Mouse (Mus musculus): Measurements from ENCODE around the gene Hint2. TPM values are rescaled to one million over a fixed set of nuclear protein-coding genes. Genes with fewer than 3 reads are reported as not detected.

The Hint2 gene
- polyA plus RNA-seq, 1 experiment: 81.1 TPM

DNA sequence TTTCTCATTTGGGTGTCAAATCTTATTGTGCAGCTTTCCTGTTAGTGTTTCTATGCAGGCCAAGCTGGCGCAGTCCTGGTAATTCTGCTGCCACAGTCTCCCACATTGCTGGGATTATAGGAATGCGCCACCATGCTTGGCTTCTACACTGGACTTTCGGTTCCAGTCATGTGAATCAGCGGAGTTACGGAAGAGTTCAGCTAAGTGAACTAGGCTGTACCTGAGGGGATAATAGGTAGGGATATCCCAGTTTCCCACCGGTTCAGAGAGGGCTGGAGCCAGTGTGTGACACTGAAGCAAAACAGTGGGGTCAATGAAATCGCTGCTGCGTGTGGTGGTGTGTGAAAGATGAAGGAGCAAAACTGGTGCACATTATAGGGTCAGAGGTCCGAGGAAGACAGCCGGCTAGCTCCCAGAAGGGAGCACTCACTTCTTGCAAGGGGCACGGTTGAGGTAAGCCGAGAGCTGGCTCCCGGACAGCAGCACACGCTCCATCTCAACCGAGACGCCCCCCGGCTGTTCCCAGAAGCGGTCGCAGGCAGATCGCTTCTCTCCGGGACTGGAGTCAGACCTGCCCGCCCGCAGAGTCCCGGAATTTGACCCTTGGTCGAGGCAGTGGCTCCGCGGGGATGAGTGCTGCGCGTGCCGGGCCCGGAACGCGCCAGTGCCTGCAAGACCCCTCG lies 469 bp downstream of the Hint2 start:
- no peak for DNase-seq (ENCODE audit: extremely low spot score in 1 of 2, low spot score in 1 of 2)

DNA sequence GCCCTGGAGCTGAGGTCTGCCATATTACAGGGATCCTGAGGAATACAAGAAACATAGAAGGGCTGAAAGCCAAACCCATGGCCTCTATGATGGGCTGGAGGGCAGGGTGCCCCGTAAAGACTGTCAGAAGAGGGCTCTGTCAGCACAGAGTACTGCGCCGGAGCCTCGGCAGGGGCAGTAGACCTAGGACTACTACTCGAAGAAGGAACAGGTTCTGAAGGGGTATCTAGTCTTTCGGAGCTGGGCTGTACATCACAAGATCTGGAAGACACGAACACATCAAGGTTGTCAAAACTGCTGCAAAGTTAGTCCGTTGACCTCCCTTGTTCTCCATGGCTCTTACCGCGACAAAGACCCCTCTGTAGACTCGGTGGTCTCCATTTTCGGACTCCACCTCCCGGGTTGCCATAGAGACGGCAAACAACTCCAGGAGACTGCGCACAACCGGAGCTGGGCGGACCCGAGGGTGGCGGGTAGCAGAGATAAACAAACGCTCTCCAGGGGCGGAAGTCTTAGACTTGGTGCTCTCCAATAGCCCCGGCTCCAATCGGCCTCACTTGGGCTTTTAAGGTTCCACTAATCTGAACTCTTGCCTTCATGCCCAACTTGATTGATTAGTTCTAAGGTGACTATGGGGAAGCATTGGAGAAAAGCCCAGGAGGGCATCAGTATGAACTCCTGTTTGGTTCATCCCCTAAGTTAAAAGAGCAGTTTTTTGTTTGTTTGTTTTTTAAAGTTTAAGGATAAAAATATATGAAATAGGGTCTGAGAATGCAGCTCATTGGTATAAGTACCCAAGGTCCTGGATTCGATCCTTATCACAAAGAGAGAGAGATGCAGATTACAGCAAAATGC lies 2.9 kb downstream of the Hint2 start, which contains the start of gene Spag8:
Spag8 (minus strand) TSS at position 434 of the 855 bp plus-strand sequence.
- no peak for DNase-seq (ENCODE audit: extremely low spot score in 1 of 2, low spot score in 1 of 2)

GRCm38 (mm10) chr4:43652726-43653125 lies 3.5 kb downstream of the Hint2 start:
- DNase-seq (ENCODE audit: extremely low spot score in 1 of 2, low spot score in 1 of 2): no peak

DNA sequence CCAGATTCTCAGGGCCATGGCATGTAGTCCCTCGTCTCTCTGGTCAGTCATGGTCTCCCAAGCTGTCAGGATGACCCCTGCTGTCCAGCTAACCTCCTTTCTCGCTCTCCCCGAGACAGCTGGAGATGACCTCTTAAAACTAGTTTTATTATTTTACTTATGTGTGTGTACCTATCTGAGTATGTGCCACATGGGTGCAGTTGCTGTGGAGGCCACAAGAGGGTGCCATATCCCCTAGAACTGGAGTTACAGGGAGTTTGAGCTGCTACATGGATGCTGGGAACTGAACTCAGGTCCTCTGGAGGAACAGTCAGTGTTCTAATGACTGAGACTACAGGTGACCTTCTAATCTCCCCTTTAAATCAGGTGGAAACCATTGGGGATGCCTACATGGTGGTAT lies 6.5 kb downstream of the Hint2 start:
- no peak for DNase-seq (ENCODE audit: extremely low spot score in 1 of 2, low spot score in 1 of 2)

DNA sequence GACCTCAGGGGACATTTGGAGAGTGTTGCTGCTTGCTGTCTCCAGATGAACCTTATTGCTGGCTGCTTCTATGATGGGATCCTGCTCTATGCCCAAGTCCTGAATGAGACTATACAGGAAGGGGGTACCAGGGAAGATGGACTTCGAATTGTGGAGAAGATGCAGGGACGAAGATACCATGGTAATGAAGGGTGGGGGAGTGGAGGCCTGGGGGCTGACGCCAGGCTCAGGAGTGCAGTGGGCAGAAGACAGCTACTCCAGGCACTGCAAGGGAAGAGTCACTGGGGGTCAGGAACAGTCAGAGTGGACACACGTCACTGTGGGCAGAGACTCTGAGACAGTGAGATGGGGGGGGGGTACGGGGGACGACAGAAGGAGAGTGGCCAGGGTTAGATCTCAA lies 15.8 kb downstream of the Hint2 start:
- no peak for DNase-seq (ENCODE audit: extremely low spot score in 1 of 2, low spot score in 1 of 2)

DNA sequence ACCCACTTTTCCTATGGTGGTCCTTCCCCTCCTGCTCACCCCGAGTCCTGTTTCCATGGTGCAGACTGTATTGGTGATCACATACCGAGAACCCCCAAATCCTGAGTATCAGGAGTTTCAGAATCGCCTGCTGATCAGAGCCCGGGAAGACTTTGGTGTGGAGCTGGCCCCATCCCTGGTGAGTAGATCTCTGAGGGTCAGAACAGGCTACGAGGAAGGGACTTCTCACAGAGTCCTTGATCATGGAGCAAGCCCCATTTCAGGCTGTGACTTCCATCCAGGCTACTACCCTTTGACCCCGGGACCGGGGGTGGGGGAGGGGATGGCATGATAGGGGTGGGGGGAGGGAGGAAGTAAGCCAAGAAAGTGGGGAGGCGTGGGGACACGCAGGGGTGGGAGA lies 16.2 kb downstream of the Hint2 start:
- DNase-seq (ENCODE audit: extremely low spot score in 1 of 2, low spot score in 1 of 2): no peak

DNA sequence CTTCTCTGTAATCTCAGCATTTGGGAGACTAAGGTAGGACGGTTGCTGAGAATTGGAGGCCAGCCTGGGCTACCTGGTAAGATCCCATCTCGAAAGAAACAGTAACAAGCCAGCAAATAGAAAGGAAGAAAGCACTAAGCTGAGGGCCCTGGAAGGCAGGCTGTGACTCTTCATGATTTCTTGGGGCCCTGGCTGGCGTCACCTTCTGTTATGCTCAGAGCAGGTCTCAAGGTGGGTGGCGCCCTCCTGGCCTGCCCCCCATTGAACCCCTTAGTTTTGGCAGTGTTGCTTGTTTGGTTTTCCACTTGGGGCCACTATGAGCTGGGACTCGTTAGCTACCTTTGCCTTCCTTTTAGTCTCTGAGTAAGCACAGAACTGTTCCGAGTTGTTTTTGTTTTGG lies 19.5 kb downstream of the Hint2 start:
- no peak for DNase-seq (ENCODE audit: extremely low spot score in 1 of 2, low spot score in 1 of 2)

DNA sequence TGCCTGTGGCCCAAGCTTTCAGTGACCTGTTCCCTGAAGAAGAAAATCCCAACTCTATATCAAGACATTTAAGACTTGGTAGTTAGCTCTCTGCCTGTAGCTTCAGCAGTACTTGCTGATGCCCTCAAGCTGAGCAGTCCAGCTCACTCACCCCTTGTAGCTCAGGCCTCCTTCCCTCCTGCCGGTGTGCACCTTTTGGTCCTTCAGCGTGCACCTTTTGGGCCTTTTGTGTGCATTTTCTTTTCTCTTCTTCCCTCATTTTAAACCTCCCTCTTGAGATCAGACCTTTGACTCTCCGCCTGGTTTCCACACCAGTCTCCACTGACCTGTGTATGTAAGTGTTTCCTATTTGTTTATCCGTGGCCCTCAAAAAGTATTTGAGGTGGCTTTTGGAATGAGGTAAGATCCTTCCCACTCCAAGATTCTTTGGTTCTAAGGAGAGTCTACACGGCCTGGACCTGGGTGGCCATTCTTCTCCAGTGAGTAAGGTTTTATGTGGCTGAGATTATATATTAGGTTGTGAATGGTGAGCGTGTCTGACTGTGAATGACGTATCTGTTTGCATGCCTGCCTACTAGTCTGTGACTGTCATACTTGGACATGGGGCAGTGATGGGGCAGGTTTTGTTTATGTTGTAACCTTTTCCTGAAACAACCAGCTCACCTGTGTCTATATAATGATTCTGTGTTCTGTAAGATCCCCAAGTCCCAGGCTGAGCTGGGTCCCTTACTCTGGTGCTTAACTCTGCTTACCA lies 21.5 kb downstream of the Hint2 start:
- no peak for DNase-seq (ENCODE audit: extremely low spot score in 1 of 2, low spot score in 1 of 2)

- no peak for DNase-seq (ENCODE audit: extremely low spot score in 1 of 2, low spot score in 1 of 2)
These were observed 22.5 kb downstream of the Hint2 start for GRCm38 (mm10) chr4:43633736-43634135.

DNA sequence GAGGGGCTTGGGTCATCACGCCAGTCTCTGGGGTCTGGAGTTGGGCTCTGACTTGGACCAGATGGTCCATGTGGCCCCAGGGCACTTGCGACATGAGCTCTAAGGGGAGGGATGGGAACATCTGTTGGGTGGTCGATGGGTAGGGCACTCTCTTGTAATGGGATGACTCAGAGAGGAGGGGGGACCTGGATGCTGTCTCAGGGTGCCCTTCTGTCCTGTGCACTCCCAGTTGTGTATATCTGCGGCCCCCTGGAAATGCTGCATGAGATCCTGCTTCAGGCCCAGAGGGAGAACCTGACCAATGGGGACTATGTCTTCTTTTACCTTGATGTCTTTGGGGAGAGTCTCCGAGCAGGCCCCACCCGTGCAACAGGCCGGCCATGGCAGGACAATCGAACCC lies 23.0 kb downstream of the Hint2 start:
- DNase-seq (ENCODE audit: extremely low spot score in 1 of 2, low spot score in 1 of 2): no peak

DNA sequence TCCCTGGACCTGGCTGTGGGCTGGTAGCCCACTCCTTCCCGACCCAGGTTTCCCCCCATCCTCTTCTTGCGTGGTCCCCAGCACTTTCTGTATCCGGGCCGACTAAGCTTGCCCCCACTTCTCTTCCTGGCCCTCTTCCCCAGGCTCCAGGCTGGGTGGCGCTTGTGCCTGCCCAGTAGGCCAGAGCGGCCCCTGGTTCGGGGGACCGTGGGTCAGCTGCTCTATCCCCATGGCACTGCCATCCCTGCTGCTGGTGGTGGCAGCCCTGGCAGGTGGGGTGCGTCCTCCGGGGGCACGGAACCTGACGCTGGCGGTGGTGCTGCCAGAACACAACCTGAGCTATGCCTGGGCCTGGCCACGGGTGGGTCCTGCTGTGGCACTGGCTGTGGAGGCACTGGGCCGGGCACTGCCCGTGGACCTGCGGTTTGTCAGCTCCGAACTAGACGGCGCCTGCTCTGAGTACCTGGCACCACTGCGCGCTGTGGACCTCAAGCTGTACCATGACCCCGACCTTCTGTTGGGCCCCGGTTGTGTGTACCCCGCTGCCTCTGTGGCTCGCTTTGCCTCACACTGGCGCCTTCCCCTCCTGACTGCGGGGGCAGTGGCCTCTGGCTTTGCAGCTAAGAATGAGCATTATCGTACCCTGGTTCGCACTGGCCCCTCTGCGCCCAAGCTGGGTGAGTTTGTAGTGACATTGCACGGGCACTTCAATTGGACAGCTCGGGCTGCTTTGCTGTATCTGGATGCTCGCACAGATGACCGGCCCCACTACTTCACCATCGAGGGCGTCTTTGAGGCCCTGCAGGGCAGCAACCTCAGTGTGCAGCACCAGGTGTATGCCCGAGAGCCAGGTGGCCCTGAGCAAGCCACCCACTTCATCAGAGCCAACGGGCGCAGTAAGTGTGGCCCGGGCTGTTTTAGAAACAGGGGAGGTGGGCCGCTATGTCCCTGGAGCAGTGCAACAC lies 24.0 kb downstream of the Hint2 start:
- DNase-seq (ENCODE audit: extremely low spot score in 1 of 2, low spot score in 1 of 2): no peak

DNA sequence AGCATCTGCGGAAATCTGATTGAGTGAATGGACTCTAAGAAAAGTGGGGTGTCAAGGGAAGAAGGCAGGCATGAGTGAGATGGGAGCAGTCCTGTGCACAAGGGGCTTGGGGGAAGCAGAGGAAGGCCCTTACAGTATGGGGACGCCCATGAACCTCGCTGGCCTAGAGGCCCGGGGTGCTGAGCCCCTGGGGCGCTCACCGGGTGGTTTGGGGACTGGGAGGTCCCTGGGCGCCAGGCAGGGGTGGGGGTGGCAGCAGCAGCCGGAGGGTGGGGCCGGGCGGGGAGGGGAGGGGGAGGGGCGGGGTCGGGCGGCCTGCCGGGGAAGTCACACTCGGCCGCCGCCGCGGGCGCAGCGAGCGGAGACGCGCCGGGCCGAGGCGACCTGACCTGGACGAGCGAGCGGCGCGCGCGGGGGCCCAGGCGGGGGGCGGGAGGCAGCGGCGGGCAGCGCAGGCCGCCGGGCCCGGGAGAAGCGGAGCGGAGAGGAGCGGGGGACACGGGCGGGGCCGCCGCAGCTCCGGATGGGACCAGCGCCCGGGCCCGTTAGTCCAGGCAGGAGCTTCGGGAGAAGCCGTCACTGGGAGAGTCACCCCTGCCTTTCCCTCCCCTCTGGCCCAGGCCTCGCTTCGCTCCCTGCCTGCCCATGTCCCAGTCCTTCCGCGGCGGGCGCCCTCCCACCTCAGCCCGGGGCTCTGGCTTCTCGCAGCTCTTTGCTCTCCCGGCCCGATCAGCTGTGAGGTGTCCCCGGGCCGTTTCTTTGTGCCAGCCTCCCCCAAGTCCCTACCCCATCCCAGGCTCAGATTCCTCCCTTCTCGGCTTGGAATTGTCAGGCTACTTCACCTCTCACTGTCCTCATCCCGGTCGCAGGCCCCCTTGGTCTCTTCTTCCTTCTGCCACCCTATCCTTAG lies 25.0 kb downstream of the Hint2 start, which contains the start of gene Npr2:
Npr2 (plus strand) TSS at position 890 of the 910 bp plus-strand sequence.
- DNase-seq (ENCODE audit: extremely low spot score in 1 of 2, low spot score in 1 of 2): peak in 1 of 2 experiments; percentile 25

- no peak for DNase-seq (ENCODE audit: extremely low spot score in 1 of 2, low spot score in 1 of 2)
These were observed 25.6 kb downstream of the Hint2 start for GRCm38 (mm10) chr4:43630671-43631045.

GRCm38 (mm10) chr4:43630030-43630581 lies 26.2 kb downstream of the Hint2 start:
- peak; percentile 81 to 95 for DNase-seq (ENCODE audit: extremely low spot score in 1 of 2, low spot score in 1 of 2)

DNA sequence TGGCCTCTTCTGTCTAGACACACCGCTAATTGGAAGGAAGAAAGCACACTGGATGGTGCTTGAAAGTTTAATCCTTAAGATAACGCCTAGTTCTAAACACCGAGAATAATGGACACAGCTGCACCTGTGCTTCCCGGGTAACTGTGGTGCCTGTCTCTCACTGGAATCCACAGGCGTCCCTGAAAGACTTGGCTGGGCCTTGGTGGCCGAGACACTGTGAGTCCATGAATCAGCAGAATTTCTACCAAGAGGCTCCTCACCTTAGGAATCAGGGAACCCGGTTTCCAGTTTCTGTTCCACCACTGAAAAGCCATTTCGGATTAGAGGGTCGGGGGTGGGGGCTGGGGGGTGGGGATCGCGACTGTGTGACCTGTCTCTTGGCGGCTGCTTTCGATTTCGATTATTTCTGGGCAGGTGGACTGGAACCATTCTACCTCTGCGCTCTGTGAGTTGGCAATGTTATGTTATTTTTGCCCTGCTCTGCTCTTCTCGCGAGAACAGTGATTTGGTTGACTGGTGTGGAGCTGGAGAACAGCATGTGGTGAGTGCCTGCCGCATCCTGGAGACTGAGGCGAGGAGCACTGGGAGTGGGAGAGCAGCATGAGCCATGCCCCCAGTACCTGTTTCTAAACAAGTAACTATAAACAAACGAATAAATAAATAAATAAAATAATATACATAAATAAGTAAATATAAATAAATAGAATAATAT lies 27.0 kb downstream of the Hint2 start:
- peak in 1 of 2 experiments; percentile 25 for DNase-seq (ENCODE audit: extremely low spot score in 1 of 2, low spot score in 1 of 2)

DNA sequence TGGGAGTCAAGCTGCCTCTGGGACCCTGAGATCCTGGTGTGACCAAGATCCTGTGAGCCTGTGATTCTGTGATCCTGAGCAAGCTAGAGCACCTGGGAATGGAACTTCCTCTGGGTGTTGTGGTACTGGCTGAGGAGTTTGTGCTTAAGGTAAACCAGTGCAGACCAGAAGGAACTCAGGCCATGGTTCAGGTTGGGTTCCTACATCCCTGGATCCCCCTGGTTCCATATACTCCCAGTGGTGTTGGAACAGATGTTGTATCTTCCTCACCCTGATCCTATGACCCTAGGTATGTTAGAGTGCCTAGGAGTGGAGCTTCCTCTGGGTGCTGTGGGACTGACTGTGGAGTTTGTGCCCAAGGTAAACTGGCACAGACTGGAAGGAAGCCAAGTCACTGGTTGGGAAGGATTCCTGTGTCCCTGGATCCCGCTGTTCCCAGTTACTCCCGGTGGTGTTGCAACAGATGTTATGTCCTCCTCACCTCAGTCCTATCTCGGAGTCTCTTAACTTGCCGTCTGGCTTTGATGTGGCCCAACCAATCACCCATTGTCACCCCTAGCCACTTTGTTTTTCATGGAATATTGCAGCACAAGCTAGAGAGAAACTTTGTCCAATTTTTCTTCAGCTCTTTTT lies 36.0 kb downstream of the Hint2 start:
- no peak for DNase-seq (ENCODE audit: extremely low spot score in 1 of 2, low spot score in 1 of 2)

- DNase-seq (ENCODE audit: extremely low spot score in 1 of 2, low spot score in 1 of 2): no peak
These were observed 43.1 kb downstream of the Hint2 start for GRCm38 (mm10) chr4:43613060-43613730.

Data from frontal cortex, adult 2 months (tissue).